Mouse (Mus musculus): ENCODE measurements around the gene Pdzd8. TPM values are rescaled to one million over a fixed set of nuclear protein-coding genes. Genes with fewer than 3 reads are reported as not detected.

Gene Pdzd8
- total and polyA plus RNA-seq, 2 experiments: 4.3 to 17.0 TPM

GRCm38 (mm10) chr19:59289811-59290210 is 55.8 kb downstream of the Pdzd8 start:
- no peaks in the 10 kb centered on the region for H3K36me3 ChIP-seq (ENCODE audit: control insufficient read depth, insufficient read depth, low read length)
- no peak overlapping the region for H3K27ac ChIP-seq (replicated peaks; ENCODE audit: insufficient read depth, low read depth, low read length)
- H3K4me3 ChIP-seq (ENCODE audit: insufficient read depth, low read depth, low read length): no peak overlapping the region
- no peaks in the 10 kb centered on the region for H3K27me3 ChIP-seq (ENCODE audit: control insufficient read depth, insufficient read depth, low read length)
- H3K9ac ChIP-seq (ENCODE audit: low read depth, low read length): no peak overlapping the region
- H3K79me2 ChIP-seq (ENCODE audit: control insufficient read depth, insufficient read depth, low read length): no peaks in the 10 kb centered on the region
- no peak for DNase-seq (ENCODE audit: extremely low read depth, low read depth, low spot score)
- no peaks in the 10 kb centered on the region for H3K4me1 ChIP-seq (ENCODE audit: control insufficient read depth, insufficient read depth, low read length)
- TF ChIP-seq POLR2A (IDR thresholded peaks at IDR 0.05; ENCODE audit: extremely low read depth, insufficient read depth, low read length) (no peak), CTCF (IDR thresholded peaks at IDR 0.05; ENCODE audit: low read depth, low read length) (no peak)
- WGBS: 87% methylated on average over 6 of the region's 6 CpGs

- Histone ChIP-seq H3K27ac (replicated peaks; ENCODE audit: insufficient read depth, low read depth, low read length) (no peak overlapping the region), H3K27me3 (ENCODE audit: control insufficient read depth, insufficient read depth, low read length) (no peaks in the 10 kb centered on the region), H3K9ac (ENCODE audit: low read depth, low read length) (no peak overlapping the region)
These were observed 56.5 kb downstream of the Pdzd8 start for GRCm38 (mm10) chr19:59289042-59289441.

GRCm38 (mm10) chr19:59282001-59282400 is 63.6 kb downstream of the Pdzd8 start:
- H3K27ac ChIP-seq (replicated peaks; ENCODE audit: insufficient read depth, low read depth, low read length): no peak overlapping the region
- no peak overlapping the region for H3K4me3 ChIP-seq (ENCODE audit: insufficient read depth, low read depth, low read length)
- no peaks in the 10 kb centered on the region for H3K36me3 ChIP-seq (ENCODE audit: control insufficient read depth, insufficient read depth, low read length)
- WGBS: 92% methylated on average over 3 of the region's 3 CpGs
- TF ChIP-seq CTCF (IDR thresholded peaks at IDR 0.05; ENCODE audit: low read depth, low read length): no peak
- no peak for TF ChIP-seq POLR2A (IDR thresholded peaks at IDR 0.05; ENCODE audit: extremely low read depth, insufficient read depth, low read length)
- no peak overlapping the region for H3K9ac ChIP-seq (ENCODE audit: low read depth, low read length)
- no peaks in the 10 kb centered on the region for H3K27me3 ChIP-seq (ENCODE audit: control insufficient read depth, insufficient read depth, low read length)
- no peak for DNase-seq (ENCODE audit: extremely low read depth, low read depth, low spot score)
- H3K4me1 ChIP-seq (ENCODE audit: control insufficient read depth, insufficient read depth, low read length): no peaks in the 10 kb centered on the region
- H3K79me2 ChIP-seq (ENCODE audit: control insufficient read depth, insufficient read depth, low read length): no peaks in the 10 kb centered on the region

More at GRCm38 (mm10) chr19:59289042-59289441, 56.5 kb downstream of the Pdzd8 start:
- Histone ChIP-seq H3K4me3 (ENCODE audit: insufficient read depth, low read depth, low read length) (no peak overlapping the region), H3K4me1 (ENCODE audit: control insufficient read depth, insufficient read depth, low read length) (no peaks in the 10 kb centered on the region), H3K79me2 (ENCODE audit: control insufficient read depth, insufficient read depth, low read length) (no peaks in the 10 kb centered on the region), H3K36me3 (ENCODE audit: control insufficient read depth, insufficient read depth, low read length) (no peaks in the 10 kb centered on the region)
- no peak for DNase-seq (ENCODE audit: extremely low read depth, low read depth, low spot score)
- TF ChIP-seq POLR2A (IDR thresholded peaks at IDR 0.05; ENCODE audit: extremely low read depth, insufficient read depth, low read length) (no peak), CTCF (IDR thresholded peaks at IDR 0.05; ENCODE audit: low read depth, low read length) (no peak)

GRCm38 (mm10) chr19:59280841-59281240 is 64.7 kb downstream of the Pdzd8 start:
- no peaks in the 10 kb centered on the region for H3K79me2 ChIP-seq (ENCODE audit: control insufficient read depth, insufficient read depth, low read length)
- no peaks in the 10 kb centered on the region for H3K27me3 ChIP-seq (ENCODE audit: control insufficient read depth, insufficient read depth, low read length)
- TF ChIP-seq POLR2A (IDR thresholded peaks at IDR 0.05; ENCODE audit: extremely low read depth, insufficient read depth, low read length): no peak
- TF ChIP-seq CTCF (IDR thresholded peaks at IDR 0.05; ENCODE audit: low read depth, low read length): no peak
- no peaks in the 10 kb centered on the region for H3K36me3 ChIP-seq (ENCODE audit: control insufficient read depth, insufficient read depth, low read length)
- no peak for DNase-seq (ENCODE audit: extremely low read depth, low read depth, low spot score)
- H3K4me3 ChIP-seq (ENCODE audit: insufficient read depth, low read depth, low read length): no peak overlapping the region
- H3K27ac ChIP-seq (replicated peaks; ENCODE audit: insufficient read depth, low read depth, low read length): no peak overlapping the region
- H3K9ac ChIP-seq (ENCODE audit: low read depth, low read length): no peak overlapping the region
- H3K4me1 ChIP-seq (ENCODE audit: control insufficient read depth, insufficient read depth, low read length): no peaks in the 10 kb centered on the region

GRCm38 (mm10) chr19:59276354-59276753 is 69.2 kb downstream of the Pdzd8 start:
- 93% methylated on average over 7 of the region's 7 CpGs for WGBS
- H3K79me2 ChIP-seq (ENCODE audit: control insufficient read depth, insufficient read depth, low read length): no peaks in the 10 kb centered on the region
- no peak overlapping the region for H3K4me3 ChIP-seq (ENCODE audit: insufficient read depth, low read depth, low read length)
- no peaks in the 10 kb centered on the region for H3K27me3 ChIP-seq (ENCODE audit: control insufficient read depth, insufficient read depth, low read length)
- no peak for TF ChIP-seq CTCF (IDR thresholded peaks at IDR 0.05; ENCODE audit: low read depth, low read length)
- TF ChIP-seq POLR2A (IDR thresholded peaks at IDR 0.05; ENCODE audit: extremely low read depth, insufficient read depth, low read length): no peak
- H3K4me1 ChIP-seq (ENCODE audit: control insufficient read depth, insufficient read depth, low read length): no peaks in the 10 kb centered on the region
- H3K36me3 ChIP-seq (ENCODE audit: control insufficient read depth, insufficient read depth, low read length): no peaks in the 10 kb centered on the region
- H3K9ac ChIP-seq (ENCODE audit: low read depth, low read length): no peak overlapping the region
- DNase-seq (ENCODE audit: extremely low read depth, low read depth, low spot score): no peak
- H3K27ac ChIP-seq (replicated peaks; ENCODE audit: insufficient read depth, low read depth, low read length): no peak overlapping the region

GRCm38 (mm10) chr19:59273190-59273589 is 72.4 kb downstream of the Pdzd8 start:
- H3K27ac ChIP-seq (replicated peaks; ENCODE audit: insufficient read depth, low read depth, low read length): no peak overlapping the region
- no peak overlapping the region for H3K4me3 ChIP-seq (ENCODE audit: insufficient read depth, low read depth, low read length)
- H3K27me3 ChIP-seq (ENCODE audit: control insufficient read depth, insufficient read depth, low read length): no peaks in the 10 kb centered on the region
- H3K36me3 ChIP-seq (ENCODE audit: control insufficient read depth, insufficient read depth, low read length): no peaks in the 10 kb centered on the region
- no peak for TF ChIP-seq CTCF (IDR thresholded peaks at IDR 0.05; ENCODE audit: low read depth, low read length)
- no peaks in the 10 kb centered on the region for H3K79me2 ChIP-seq (ENCODE audit: control insufficient read depth, insufficient read depth, low read length)
- no peaks in the 10 kb centered on the region for H3K4me1 ChIP-seq (ENCODE audit: control insufficient read depth, insufficient read depth, low read length)
- DNase-seq (ENCODE audit: extremely low read depth, low read depth, low spot score): no peak
- no peak overlapping the region for H3K9ac ChIP-seq (ENCODE audit: low read depth, low read length)
- WGBS: 90% methylated on average over 7 of the region's 7 CpGs

Data from liver, adult 2 months (tissue).